Mouse (Mus musculus) stomach, embryonic 14.5 days (tissue): ENCODE measurements around the gene Sdc4. TPM values are rescaled to one million over a fixed set of nuclear protein-coding genes. Genes with fewer than 3 reads are reported as not detected.

Source experiments
- ATAC-seq: fragments of 200-750 bp; cut with Nextera tagmentation; 2 replicates; pipeline ENCODE4 v1.8.0; 2017; ENCODE audit warnings: low read depth, moderate TSS enrichment; ENCODE audit not compliant: insufficient number of reproducible peaks, insufficient read depth, low FRiP score
- H3K27ac ChIP-seq: fragments of 300-500 bp; sonication (generic); 2 replicates; pipeline ENCODE4 v1.5.1; 2014; ENCODE audit warnings: mild to moderate bottlenecking, low read length, moderate library complexity, mixed read lengths
- H3K27me3 ChIP-seq: fragments of 300-500 bp; sonication (generic); 2 replicates; pipeline ENCODE4 v1.6.1; 2014; ENCODE audit warnings: low read length, control low read depth, mixed read lengths; ENCODE audit not compliant: control insufficient read depth, insufficient read depth
- H3K36me3 ChIP-seq: fragments of 300-500 bp; sonication (generic); 2 replicates; pipeline ENCODE4 v1.6.1; 2014; ENCODE audit warnings: mild to moderate bottlenecking, control low read depth, low read length, moderate library complexity, mixed read lengths; ENCODE audit not compliant: control insufficient read depth, insufficient read depth
- H3K4me1 ChIP-seq: fragments of 300-500 bp; sonication (generic); 2 replicates; pipeline ENCODE4 v1.6.1; 2014; ENCODE audit warnings: low read length, control low read depth, mixed read lengths; ENCODE audit not compliant: control insufficient read depth, insufficient read depth
- H3K4me2 ChIP-seq: fragments of 300-500 bp; sonication (generic); replicated peaks from 2 replicates; pipeline ENCODE4 v1.6.1; 2014; ENCODE audit warnings: low read depth, low read length, control low read depth
- H3K4me3 ChIP-seq: fragments of 300-500 bp; sonication (generic); 2 replicates; pipeline ENCODE4 v1.5.1; 2014; ENCODE audit warnings: low read depth, low read length, control low read depth
- H3K9ac ChIP-seq: fragments of 300-500 bp; sonication (generic); replicated peaks from 2 replicates; pipeline ENCODE4 v1.6.1; 2014; ENCODE audit warnings: low read depth, mild to moderate bottlenecking, control low read depth, low read length, moderate library complexity, mixed read lengths
- H3K9me3 ChIP-seq: fragments of 300-500 bp; sonication (generic); 2 replicates; pipeline ENCODE4 v1.6.1; 2016; ENCODE audit warnings: low read depth, low read length, control low read depth; ENCODE audit not compliant: control insufficient read depth
- WGBS: fragments of 180-500 bp; shearing (Covaris S2); extraction: QIAGEN DNeasy Blood & Tissue Kit; methylation state at CpG from one replicate; pipeline ENCODE4 v1.1.7; 2014; 5-methylcytosine and 5-hydroxymethylcytosine counted together
- polyA plus RNA-seq: library from polyadenylated mRNA; unstranded; fragments of >200 nt; fragmentation: Nextera tagmentation; extraction: Ambion mirVana; gene quantifications from 2 replicates; pipeline ENCODE4 v1.2.1, GENCODE M21; 2014

Gene Sdc4
- polyA plus RNA-seq, 1 experiment from 2014 or later, result 104 TPM

- H3K9me3 ChIP-seq, result no peaks in the 10 kb centered on the region
- no peak overlapping the region for H3K4me3 ChIP-seq
- peaks cover 21% of the 10 kb centered on the region for H3K4me1 ChIP-seq
- 69% methylated on average over 7 of the region's 7 CpGs for WGBS
- no peak overlapping the region for H3K27ac ChIP-seq
- no peaks in the 10 kb centered on the region for H3K27me3 ChIP-seq
- no peak overlapping the region for H3K4me2 ChIP-seq
- no peak for ATAC-seq
- no peak overlapping the region for H3K9ac ChIP-seq
- no peaks in the 10 kb centered on the region for H3K36me3 ChIP-seq
Observed at GRCm38 (mm10) chr2:164453887-164454500, 10.3 kb upstream of the Sdc4 start.

- Histone ChIP-seq H3K27me3 (no peaks in the 10 kb centered on the region), H3K4me2 (no peak overlapping the region), H3K4me1 (peaks cover 21% of the 10 kb centered on the region), H3K36me3 (no peaks in the 10 kb centered on the region), H3K9me3 (no peaks in the 10 kb centered on the region), H3K4me3 (no peak overlapping the region), H3K27ac (no peak overlapping the region), H3K9ac (no peak overlapping the region)
- WGBS, result 69% methylated on average over 14 of the region's 14 CpGs
- no peak for ATAC-seq
Observed at GRCm38 (mm10) chr2:164453047-164453757, 9.5 kb upstream of the Sdc4 start.

GRCm38 (mm10) chr2:164452000-164452676 is 8.5 kb upstream of the Sdc4 start:
- no peak for ATAC-seq
- no peaks in the 10 kb centered on the region for H3K27me3 ChIP-seq
- H3K9ac ChIP-seq, result no peak overlapping the region
- H3K9me3 ChIP-seq, result no peaks in the 10 kb centered on the region
- WGBS, result 50% methylated on average over 13 of the region's 13 CpGs
- no peaks in the 10 kb centered on the region for H3K36me3 ChIP-seq
- H3K4me3 ChIP-seq, result no peak overlapping the region
- no peak overlapping the region for H3K4me2 ChIP-seq
- H3K27ac ChIP-seq, result no peak overlapping the region
- H3K4me1 ChIP-seq, result peaks cover 21% of the 10 kb centered on the region

- no peaks in the 10 kb centered on the region for H3K27me3 ChIP-seq
- WGBS, result 72% methylated on average over 14 of the region's 14 CpGs
- no peaks in the 10 kb centered on the region for H3K4me1 ChIP-seq
- H3K4me3 ChIP-seq, result no peak overlapping the region
- no peaks in the 10 kb centered on the region for H3K36me3 ChIP-seq
- no peak overlapping the region for H3K4me2 ChIP-seq
- no peak overlapping the region for H3K27ac ChIP-seq
- H3K9ac ChIP-seq, result no peak overlapping the region
- no peak for ATAC-seq
- no peaks in the 10 kb centered on the region for H3K9me3 ChIP-seq
Observed at GRCm38 (mm10) chr2:164449341-164450042, 5.8 kb upstream of the Sdc4 start.

GRCm38 (mm10) chr2:164448921-164449320 is 5.2 kb upstream of the Sdc4 start:
- H3K4me3 ChIP-seq, result no peak overlapping the region
- no peaks in the 10 kb centered on the region for H3K27me3 ChIP-seq
- no peak overlapping the region for H3K4me2 ChIP-seq
- no peaks in the 10 kb centered on the region; the same call in 1 of the 2 replicates for H3K4me1 ChIP-seq
- H3K36me3 ChIP-seq, result no peaks in the 10 kb centered on the region
- H3K9me3 ChIP-seq, result no peaks in the 10 kb centered on the region
- H3K9ac ChIP-seq, result no peak overlapping the region
- ATAC-seq, result no peak
- 63% methylated on average over 5 of the region's 5 CpGs for WGBS
- no peak overlapping the region for H3K27ac ChIP-seq

- Histone ChIP-seq H3K9ac (no peak overlapping the region), H3K4me1 (peaks cover 6% of the 10 kb centered on the region; the same call in 1 of the 2 replicates), H3K4me2 (no peak overlapping the region), H3K4me3 (no peak overlapping the region), H3K27ac (no peak overlapping the region), H3K27me3 (no peaks in the 10 kb centered on the region), H3K36me3 (no peaks in the 10 kb centered on the region), H3K9me3 (no peaks in the 10 kb centered on the region)
- WGBS, result 90% methylated on average over 1 of the region's 1 CpGs
- no peak for ATAC-seq
Observed at GRCm38 (mm10) chr2:164448140-164448539, 4.5 kb upstream of the Sdc4 start.

- Histone ChIP-seq H3K4me3 (no peak overlapping the region), H3K4me1 (peaks cover 11% of the 10 kb centered on the region; the same call in 1 of the 2 replicates), H3K9me3 (no peaks in the 10 kb centered on the region), H3K36me3 (no peaks in the 10 kb centered on the region), H3K27me3 (no peaks in the 10 kb centered on the region), H3K27ac (no peak overlapping the region), H3K9ac (no peak overlapping the region), H3K4me2 (no peak overlapping the region)
- ATAC-seq, result no peak
- 67% methylated on average over 3 of the region's 3 CpGs for WGBS
Observed at GRCm38 (mm10) chr2:164446086-164446469, 2.4 kb upstream of the Sdc4 start.

- Histone ChIP-seq H3K27me3 (no peaks in the 10 kb centered on the region), H3K36me3 (no peaks in the 10 kb centered on the region), H3K4me1 (peaks cover 11% of the 10 kb centered on the region; the same call in 1 of the 2 replicates), H3K4me2 (no peak overlapping the region), H3K4me3 (no peak overlapping the region), H3K9me3 (no peaks in the 10 kb centered on the region), H3K27ac (no peak overlapping the region), H3K9ac (no peak overlapping the region)
- ATAC-seq, result no peak
- 71% methylated on average over 3 of the region's 3 CpGs for WGBS
Observed at GRCm38 (mm10) chr2:164445399-164446085, 1.9 kb upstream of the Sdc4 start.
